Mouse (Mus musculus): ENCODE measurements around the gene Clca3a1. TPM values are rescaled to one million over a fixed set of nuclear protein-coding genes. Genes with fewer than 3 reads are reported as not detected.
A peak's percentile ranks its signal among the peaks of the same experiment; 100 is the strongest.
"Not testable (repeated sequence)": the region's sequence is repeated elsewhere in the genome, so short reads cannot be mapped to it uniquely, and the experiment has no call there.

Gene Clca3a1
- under 1 TPM; 0.06 to 0.09 TPM for total RNA-seq (2021)
- long read RNA-seq, experiment 1 = 0 reads
- long read RNA-seq, experiment 2 = 0 reads

- intact Hi-C loops (cut with DNase I; ENCODE audit: low total_unique reads) = no loop called here
- DNase-seq = no peak
Observed at GRCm38 (mm10) chr3:144760592-144761309, at the start of gene Clca3a1. Clca3a1 (minus strand) TSS chr3:144760977.

- intact Hi-C loops (cut with DNase I; ENCODE audit: low total_unique reads); DNase-seq: not testable (repeated sequence)
Observed at GRCm38 (mm10) chr3:144808153-144808925, 47.6 kb upstream of the Clca3a1 start.

- intact Hi-C loops (cut with DNase I; ENCODE audit: low total_unique reads); DNase-seq: not testable (repeated sequence)
Observed at GRCm38 (mm10) chr3:144806626-144807025, 45.8 kb upstream of the Clca3a1 start.

GRCm38 (mm10) chr3:144801861-144802260, 41.1 kb upstream of the Clca3a1 start:
- DNase-seq = peak; percentile 9
- intact Hi-C loops (cut with DNase I; ENCODE audit: low total_unique reads) = no loop called here

- intact Hi-C loops (cut with DNase I; ENCODE audit: low total_unique reads) = no loop called here
- DNase-seq = no peak
Observed at GRCm38 (mm10) chr3:144785181-144786148, 24.7 kb upstream of the Clca3a1 start.

- DNase-seq = no peak
- intact Hi-C loops (cut with DNase I; ENCODE audit: low total_unique reads) = no loop called here
Observed at GRCm38 (mm10) chr3:144765161-144765560, 4.4 kb upstream of the Clca3a1 start.

GRCm38 (mm10) chr3:144761454-144761853, 677 bp upstream of the Clca3a1 start:
- DNase-seq = no peak

GRCm38 (mm10) chr3:144759719-144760118, 1.1 kb downstream of the Clca3a1 start:
- intact Hi-C loops (cut with DNase I; ENCODE audit: low total_unique reads) = no loop called here

More at GRCm38 (mm10) chr3:144761454-144761853, 677 bp upstream of the Clca3a1 start:
- intact Hi-C loops (cut with DNase I; ENCODE audit: low total_unique reads) = no loop called here

GRCm38 (mm10) chr3:144756103-144756502, 4.7 kb downstream of the Clca3a1 start:
- intact Hi-C loops (cut with DNase I; ENCODE audit: low total_unique reads) = not testable (repeated sequence)
- peak; percentile 11 for DNase-seq

More at GRCm38 (mm10) chr3:144759719-144760118, 1.1 kb downstream of the Clca3a1 start:
- no peak for DNase-seq

- no peak for DNase-seq
- intact Hi-C loops (cut with DNase I; ENCODE audit: low total_unique reads) = no loop called here
Observed at GRCm38 (mm10) chr3:144753120-144753519, 7.7 kb downstream of the Clca3a1 start.

- DNase-seq; intact Hi-C loops (cut with DNase I; ENCODE audit: low total_unique reads): not testable (repeated sequence)
Observed at GRCm38 (mm10) chr3:144749062-144749963, 11.5 kb downstream of the Clca3a1 start.

- intact Hi-C loops (cut with DNase I; ENCODE audit: low total_unique reads) = not testable (repeated sequence)
Observed at GRCm38 (mm10) chr3:144747706-144748105, 13.1 kb downstream of the Clca3a1 start.

GRCm38 (mm10) chr3:144738396-144738795, 22.4 kb downstream of the Clca3a1 start:
- intact Hi-C loops (cut with DNase I; ENCODE audit: low total_unique reads); DNase-seq: not testable (repeated sequence)

More at GRCm38 (mm10) chr3:144747706-144748105, 13.1 kb downstream of the Clca3a1 start:
- not testable (repeated sequence) for DNase-seq

GRCm38 (mm10) chr3:144736831-144737230, 23.9 kb downstream of the Clca3a1 start:
- DNase-seq = peak; percentile 23
- intact Hi-C loops (cut with DNase I; ENCODE audit: low total_unique reads) = no loop called here

- DNase-seq = peak; percentile 26
- intact Hi-C loops (cut with DNase I; ENCODE audit: low total_unique reads) = loop anchor here (5.0 kb wide), 1 partner anchor 271 kb away; no protein-coding TSS in a partner anchor
Observed at GRCm38 (mm10) chr3:144723455-144723854, 37.3 kb downstream of the Clca3a1 start.

- not testable (repeated sequence) for DNase-seq
- intact Hi-C loops (cut with DNase I; ENCODE audit: low total_unique reads) = loop anchor here (5.0 kb wide), 1 partner anchor 270 kb away; no protein-coding TSS in a partner anchor
Observed at GRCm38 (mm10) chr3:144722566-144722965, 38.2 kb downstream of the Clca3a1 start.

GRCm38 (mm10) chr3:144721860-144722256, 38.9 kb downstream of the Clca3a1 start:
- intact Hi-C loops (cut with DNase I; ENCODE audit: low total_unique reads) = loop anchor here (5.0 kb wide), 1 partner anchor 270 kb away; no protein-coding TSS in a partner anchor
- DNase-seq = no peak
